Mouse (Mus musculus): Measurements from ENCODE around the gene Adamts17. TPM values are rescaled to one million over a fixed set of nuclear protein-coding genes. Genes with fewer than 3 reads are reported as not detected.

The Adamts17 gene
- polyA plus RNA-seq, 1 experiment from 2014 or later: 0.06 TPM

GRCm38 (mm10) chr7:67135140-67135539 lies 295.6 kb downstream of the Adamts17 start:
- Histone ChIP-seq H3K27me3 (ENCODE audit: control insufficient read depth, insufficient read depth, low read depth, low read length) (no peaks in the 10 kb centered on the region), H3K27ac (ENCODE audit: low read length) (no peak overlapping the region), H3K4me3 (ENCODE audit: low read depth, low read length) (no peak overlapping the region), H3K36me3 (ENCODE audit: control insufficient read depth, insufficient read depth) (no peaks in the 10 kb centered on the region), H3K9me3 (replicated peaks; ENCODE audit: control insufficient read depth, low read length) (no peaks in the 10 kb centered on the region), H3K9ac (ENCODE audit: low read depth, low read length) (no peak overlapping the region), H3K4me2 (ENCODE audit: low read depth, low read length) (no peak overlapping the region), H3K4me1 (ENCODE audit: control insufficient read depth, low read depth, low read length) (no peaks in the 10 kb centered on the region)
- WGBS (ENCODE audit: insufficient replicate concordance): 27% methylated on average over 2 of the region's 2 CpGs
- no peak for ATAC-seq (ENCODE audit: low read depth)

- no peaks in the 10 kb centered on the region for H3K9me3 ChIP-seq (replicated peaks; ENCODE audit: control insufficient read depth, low read length)
- H3K9ac ChIP-seq (ENCODE audit: low read depth, low read length): no peak overlapping the region
- H3K4me1 ChIP-seq (ENCODE audit: control insufficient read depth, low read depth, low read length): no peaks in the 10 kb centered on the region
- H3K4me3 ChIP-seq (ENCODE audit: low read depth, low read length): no peak overlapping the region
- no peak overlapping the region for H3K4me2 ChIP-seq (ENCODE audit: low read depth, low read length)
- no peak overlapping the region for H3K27ac ChIP-seq (ENCODE audit: low read length)
- no peak for ATAC-seq (ENCODE audit: low read depth)
- no peaks in the 10 kb centered on the region for H3K27me3 ChIP-seq (ENCODE audit: control insufficient read depth, insufficient read depth, low read depth, low read length)
- H3K36me3 ChIP-seq (ENCODE audit: control insufficient read depth, insufficient read depth): no peaks in the 10 kb centered on the region
- 24% methylated on average over 11 of the region's 11 CpGs for WGBS (ENCODE audit: insufficient replicate concordance)
Observed at GRCm38 (mm10) chr7:67142347-67143015, 302.9 kb downstream of the Adamts17 start.

GRCm38 (mm10) chr7:67145748-67146147 lies 306.2 kb downstream of the Adamts17 start:
- 57% methylated on average over 7 of the region's 7 CpGs for WGBS (ENCODE audit: insufficient replicate concordance)
- ATAC-seq (ENCODE audit: low read depth): no peak

DNA sequence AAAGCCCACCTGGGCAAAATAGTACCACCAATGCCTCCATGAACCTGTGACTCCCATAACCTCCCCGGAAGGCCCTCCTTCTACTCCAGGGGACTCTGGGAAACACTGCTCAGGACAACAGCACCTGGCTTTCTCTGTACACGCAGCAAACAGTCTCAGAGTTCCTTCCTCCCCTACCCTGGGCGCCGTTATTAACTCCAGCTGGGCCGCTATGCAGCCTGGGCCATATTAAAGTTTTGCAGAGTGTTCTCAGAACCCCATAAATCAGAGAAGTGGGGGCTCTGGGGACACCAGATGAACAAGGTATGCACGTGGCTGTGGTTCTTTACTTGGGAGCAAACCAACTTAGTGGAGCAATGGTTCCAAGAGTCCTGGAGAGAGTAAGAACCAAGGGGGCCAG lies 306.6 kb downstream of the Adamts17 start:
- no peak for ATAC-seq (ENCODE audit: low read depth)
- Histone ChIP-seq H3K9me3 (replicated peaks; ENCODE audit: control insufficient read depth, low read length) (no peaks in the 10 kb centered on the region), H3K27me3 (ENCODE audit: control insufficient read depth, insufficient read depth, low read depth, low read length) (no peaks in the 10 kb centered on the region), H3K9ac (ENCODE audit: low read depth, low read length) (no peak overlapping the region), H3K4me3 (ENCODE audit: low read depth, low read length) (no peak overlapping the region), H3K36me3 (ENCODE audit: control insufficient read depth, insufficient read depth) (no peaks in the 10 kb centered on the region), H3K27ac (ENCODE audit: low read length) (no peak overlapping the region), H3K4me1 (ENCODE audit: control insufficient read depth, low read depth, low read length) (no peaks in the 10 kb centered on the region), H3K4me2 (ENCODE audit: low read depth, low read length) (no peak overlapping the region)
- 58% methylated on average over 6 of the region's 6 CpGs for WGBS (ENCODE audit: insufficient replicate concordance)

More at GRCm38 (mm10) chr7:67145748-67146147, 306.2 kb downstream of the Adamts17 start:
- Histone ChIP-seq H3K36me3 (ENCODE audit: control insufficient read depth, insufficient read depth) (no peaks in the 10 kb centered on the region), H3K9ac (ENCODE audit: low read depth, low read length) (no peak overlapping the region), H3K27ac (ENCODE audit: low read length) (no peak overlapping the region), H3K4me3 (ENCODE audit: low read depth, low read length) (no peak overlapping the region), H3K9me3 (replicated peaks; ENCODE audit: control insufficient read depth, low read length) (no peaks in the 10 kb centered on the region), H3K4me1 (ENCODE audit: control insufficient read depth, low read depth, low read length) (no peaks in the 10 kb centered on the region), H3K27me3 (ENCODE audit: control insufficient read depth, insufficient read depth, low read depth, low read length) (no peaks in the 10 kb centered on the region), H3K4me2 (ENCODE audit: low read depth, low read length) (no peak overlapping the region)

DNA sequence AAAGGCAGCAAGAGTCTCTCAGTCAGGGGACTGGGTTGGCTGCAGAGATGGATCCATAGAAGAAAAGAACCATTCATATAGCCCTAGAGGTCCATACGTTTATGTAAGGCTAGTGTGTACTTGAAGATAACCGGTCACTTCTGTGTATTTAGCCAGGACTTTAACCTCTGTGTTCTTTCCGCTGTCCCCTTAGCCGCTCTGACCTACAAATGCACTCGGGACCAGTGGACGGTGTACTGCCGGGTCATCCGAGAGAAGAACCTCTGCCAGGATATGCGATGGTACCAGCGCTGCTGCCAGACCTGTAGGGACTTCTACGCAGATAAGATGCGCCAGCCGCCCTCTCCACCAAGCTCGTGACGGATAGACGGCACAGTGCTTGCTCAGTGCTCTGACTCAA lies 310.2 kb downstream of the Adamts17 start:
- no peak overlapping the region for H3K9ac ChIP-seq (ENCODE audit: low read depth, low read length)
- no peak overlapping the region for H3K4me3 ChIP-seq (ENCODE audit: low read depth, low read length)
- H3K36me3 ChIP-seq (ENCODE audit: control insufficient read depth, insufficient read depth): no peaks in the 10 kb centered on the region
- H3K4me2 ChIP-seq (ENCODE audit: low read depth, low read length): no peak overlapping the region
- no peaks in the 10 kb centered on the region for H3K9me3 ChIP-seq (replicated peaks; ENCODE audit: control insufficient read depth, low read length)
- no peaks in the 10 kb centered on the region for H3K4me1 ChIP-seq (ENCODE audit: control insufficient read depth, low read depth, low read length)
- 77% methylated on average over 16 of the region's 16 CpGs for WGBS (ENCODE audit: insufficient replicate concordance)
- H3K27ac ChIP-seq (ENCODE audit: low read length): no peak overlapping the region
- H3K27me3 ChIP-seq (ENCODE audit: control insufficient read depth, insufficient read depth, low read depth, low read length): no peaks in the 10 kb centered on the region
- ATAC-seq (ENCODE audit: low read depth): peak; percentile 41; the same call in 1 of the 2 replicates

DNA sequence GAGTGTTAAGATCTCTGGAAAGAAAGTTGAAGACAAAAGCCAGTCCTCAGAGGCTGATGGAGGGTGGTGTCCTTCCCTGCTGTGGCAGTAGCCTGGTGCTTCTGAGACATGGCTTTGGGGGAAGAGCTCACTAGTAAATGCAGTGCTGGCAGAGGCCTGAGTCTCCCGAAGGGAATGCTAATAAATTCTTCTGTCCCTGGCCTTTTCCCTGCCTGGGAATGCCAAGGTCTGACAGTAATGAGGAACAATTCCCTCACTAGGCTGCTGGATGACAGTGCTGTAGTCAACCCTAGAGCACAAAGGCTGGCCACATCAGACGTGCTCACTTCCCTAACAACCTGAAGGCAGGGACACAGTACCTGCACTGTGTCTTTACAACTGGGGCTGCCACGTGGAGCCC lies 313.1 kb downstream of the Adamts17 start:
- H3K9ac ChIP-seq (ENCODE audit: low read depth, low read length): no peak overlapping the region
- no peaks in the 10 kb centered on the region for H3K9me3 ChIP-seq (replicated peaks; ENCODE audit: control insufficient read depth, low read length)
- 37% methylated on average over 3 of the region's 3 CpGs for WGBS (ENCODE audit: insufficient replicate concordance)
- no peak for ATAC-seq (ENCODE audit: low read depth)
- H3K4me1 ChIP-seq (ENCODE audit: control insufficient read depth, low read depth, low read length): no peaks in the 10 kb centered on the region
- no peak overlapping the region for H3K4me2 ChIP-seq (ENCODE audit: low read depth, low read length)
- H3K36me3 ChIP-seq (ENCODE audit: control insufficient read depth, insufficient read depth): no peaks in the 10 kb centered on the region
- H3K27me3 ChIP-seq (ENCODE audit: control insufficient read depth, insufficient read depth, low read depth, low read length): no peaks in the 10 kb centered on the region
- no peak overlapping the region for H3K27ac ChIP-seq (ENCODE audit: low read length)
- no peak overlapping the region for H3K4me3 ChIP-seq (ENCODE audit: low read depth, low read length)

- WGBS (ENCODE audit: insufficient replicate concordance): 75% methylated on average over 8 of the region's 8 CpGs
- Histone ChIP-seq H3K4me1 (ENCODE audit: control insufficient read depth, low read depth, low read length) (no peaks in the 10 kb centered on the region), H3K4me3 (ENCODE audit: low read depth, low read length) (no peak overlapping the region), H3K9ac (ENCODE audit: low read depth, low read length) (no peak overlapping the region), H3K9me3 (replicated peaks; ENCODE audit: control insufficient read depth, low read length) (no peaks in the 10 kb centered on the region), H3K27me3 (ENCODE audit: control insufficient read depth, insufficient read depth, low read depth, low read length) (no peaks in the 10 kb centered on the region), H3K27ac (ENCODE audit: low read length) (no peak overlapping the region), H3K36me3 (ENCODE audit: control insufficient read depth, insufficient read depth) (no peaks in the 10 kb centered on the region), H3K4me2 (ENCODE audit: low read depth, low read length) (no peak overlapping the region)
- ATAC-seq (ENCODE audit: low read depth): no peak
Observed at GRCm38 (mm10) chr7:67162135-67162534, 322.6 kb downstream of the Adamts17 start.

- H3K36me3 ChIP-seq (ENCODE audit: control insufficient read depth, insufficient read depth): no peaks in the 10 kb centered on the region
- no peaks in the 10 kb centered on the region for H3K4me1 ChIP-seq (ENCODE audit: control insufficient read depth, low read depth, low read length)
- no peak overlapping the region for H3K9ac ChIP-seq (ENCODE audit: low read depth, low read length)
- no peak for ATAC-seq (ENCODE audit: low read depth)
- H3K9me3 ChIP-seq (replicated peaks; ENCODE audit: control insufficient read depth, low read length): no peaks in the 10 kb centered on the region
- H3K4me2 ChIP-seq (ENCODE audit: low read depth, low read length): no peak overlapping the region
- H3K4me3 ChIP-seq (ENCODE audit: low read depth, low read length): no peak overlapping the region
- no peak overlapping the region for H3K27ac ChIP-seq (ENCODE audit: low read length)
- WGBS (ENCODE audit: insufficient replicate concordance): 70% methylated on average over 9 of the region's 9 CpGs
- H3K27me3 ChIP-seq (ENCODE audit: control insufficient read depth, insufficient read depth, low read depth, low read length): no peaks in the 10 kb centered on the region
Observed at GRCm38 (mm10) chr7:67168288-67168687, 328.8 kb downstream of the Adamts17 start.

GRCm38 (mm10) chr7:67168763-67169569 lies 329.4 kb downstream of the Adamts17 start:
- no peaks in the 10 kb centered on the region for H3K36me3 ChIP-seq (ENCODE audit: control insufficient read depth, insufficient read depth)
- H3K4me1 ChIP-seq (ENCODE audit: control insufficient read depth, low read depth, low read length): no peaks in the 10 kb centered on the region
- no peak overlapping the region for H3K4me2 ChIP-seq (ENCODE audit: low read depth, low read length)
- H3K9ac ChIP-seq (ENCODE audit: low read depth, low read length): no peak overlapping the region
- H3K27ac ChIP-seq (ENCODE audit: low read length): no peak overlapping the region
- 56% methylated on average over 9 of the region's 9 CpGs for WGBS (ENCODE audit: insufficient replicate concordance)
- no peak overlapping the region for H3K4me3 ChIP-seq (ENCODE audit: low read depth, low read length)
- no peaks in the 10 kb centered on the region for H3K9me3 ChIP-seq (replicated peaks; ENCODE audit: control insufficient read depth, low read length)
- H3K27me3 ChIP-seq (ENCODE audit: control insufficient read depth, insufficient read depth, low read depth, low read length): no peaks in the 10 kb centered on the region
- ATAC-seq (ENCODE audit: low read depth): peak; percentile 60; the same call in 1 of the 2 replicates
